Mouse (Mus musculus): ENCODE measurements around the gene Zmat5. TPM values are rescaled to one million over a fixed set of nuclear protein-coding genes. Genes with fewer than 3 reads are reported as not detected.
A peak's percentile ranks its signal among the peaks of the same experiment; 100 is the strongest.

Gene Zmat5
- polyA plus RNA-seq, 1 experiment from 2014 or later, result 31.0 TPM

GRCm38 (mm10) chr11:4716530-4717236 is 12.2 kb downstream of the Zmat5 start:
- WGBS (ENCODE audit: insufficient replicate concordance), result 73% methylated on average over 5 of the region's 5 CpGs

GRCm38 (mm10) chr11:4718548-4718947 is 14.1 kb downstream of the Zmat5 start:
- no peak for ATAC-seq (ENCODE audit: low read depth)
- H3K4me3 ChIP-seq (replicated peaks), result no peak overlapping the region
- DNase-seq, result no peak
- H3K4me1 ChIP-seq (replicated peaks), result peaks cover 9% of the 10 kb centered on the region; the same call in 1 of the 2 replicates
- H3K9ac ChIP-seq, result 0 out of 2 replicates have a peak overlapping the region, but pooled peaks have one; percentile 5
- H3K4me2 ChIP-seq, result no peak overlapping the region
- no peaks in the 10 kb centered on the region for H3K27me3 ChIP-seq
- no peak overlapping the region for H3K27ac ChIP-seq
- no peaks in the 10 kb centered on the region for H3K9me3 ChIP-seq (replicated peaks)
- H3K36me3 ChIP-seq, result 0 out of 2 replicates have a peak, but pooled peaks cover 3% of the 10 kb centered on the region
- 72% methylated on average over 5 of the region's 5 CpGs for WGBS (ENCODE audit: insufficient replicate concordance)

More at GRCm38 (mm10) chr11:4716530-4717236, 12.2 kb downstream of the Zmat5 start:
- DNase-seq, result no peak
- Histone ChIP-seq H3K4me1 (replicated peaks) (peaks cover 9% of the 10 kb centered on the region; the same call in 1 of the 2 replicates), H3K27ac (no peak overlapping the region), H3K36me3 (no peaks in the 10 kb centered on the region), H3K4me3 (replicated peaks) (no peak overlapping the region), H3K9me3 (replicated peaks) (no peaks in the 10 kb centered on the region), H3K4me2 (no peak overlapping the region), H3K9ac (no peak overlapping the region), H3K27me3 (no peaks in the 10 kb centered on the region)
- ATAC-seq (ENCODE audit: low read depth), result no peak

- no peak overlapping the region for H3K27ac ChIP-seq
- H3K36me3 ChIP-seq, result 0 out of 2 replicates have a peak, but pooled peaks cover 11% of the 10 kb centered on the region
- H3K27me3 ChIP-seq, result no peaks in the 10 kb centered on the region
- ATAC-seq (ENCODE audit: low read depth) (no peak), DNase-seq (no peak)
- no peaks in the 10 kb centered on the region for H3K9me3 ChIP-seq (replicated peaks)
- H3K4me2 ChIP-seq, result no peak overlapping the region
- peaks cover 9% of the 10 kb centered on the region; the same call in 1 of the 2 replicates for H3K4me1 ChIP-seq (replicated peaks)
- H3K4me3 ChIP-seq (replicated peaks), result no peak overlapping the region
- no peak overlapping the region for H3K9ac ChIP-seq
- WGBS (ENCODE audit: insufficient replicate concordance), result 72% methylated on average over 9 of the region's 9 CpGs
These were observed 15.5 kb downstream of the Zmat5 start for GRCm38 (mm10) chr11:4719961-4720360.

- no peak overlapping the region for H3K27ac ChIP-seq
- DNase-seq, result no peak
- no peak overlapping the region for H3K9ac ChIP-seq
- no peaks in the 10 kb centered on the region for H3K27me3 ChIP-seq
- peaks cover 9% of the 10 kb centered on the region; the same call in 1 of the 2 replicates for H3K4me1 ChIP-seq (replicated peaks)
- H3K4me2 ChIP-seq, result no peak overlapping the region
- 70% methylated on average over 11 of the region's 11 CpGs for WGBS (ENCODE audit: insufficient replicate concordance)
- 0 out of 2 replicates have a peak, but pooled peaks cover 11% of the 10 kb centered on the region for H3K36me3 ChIP-seq
- no peak overlapping the region for H3K4me3 ChIP-seq (replicated peaks)
- H3K9me3 ChIP-seq (replicated peaks), result no peaks in the 10 kb centered on the region
- no peak for ATAC-seq (ENCODE audit: low read depth)
These were observed 15.9 kb downstream of the Zmat5 start for GRCm38 (mm10) chr11:4720393-4720792.

GRCm38 (mm10) chr11:4720900-4721580 is 16.6 kb downstream of the Zmat5 start:
- no peaks in the 10 kb centered on the region for H3K27me3 ChIP-seq
- ATAC-seq (ENCODE audit: low read depth) (no peak), DNase-seq (no peak)
- WGBS (ENCODE audit: insufficient replicate concordance), result 64% methylated on average over 7 of the region's 7 CpGs
- no peak overlapping the region for H3K27ac ChIP-seq
- peaks cover 9% of the 10 kb centered on the region; the same call in 1 of the 2 replicates for H3K4me1 ChIP-seq (replicated peaks)
- H3K9ac ChIP-seq, result no peak overlapping the region
- H3K9me3 ChIP-seq (replicated peaks), result no peaks in the 10 kb centered on the region
- no peak overlapping the region for H3K4me3 ChIP-seq (replicated peaks)
- H3K4me2 ChIP-seq, result no peak overlapping the region
- H3K36me3 ChIP-seq, result 0 out of 2 replicates have a peak, but pooled peaks cover 11% of the 10 kb centered on the region

GRCm38 (mm10) chr11:4721728-4722127 is 17.2 kb downstream of the Zmat5 start:
- Histone ChIP-seq H3K9ac (no peak overlapping the region), H3K4me1 (replicated peaks) (peaks cover 9% of the 10 kb centered on the region; the same call in 1 of the 2 replicates), H3K36me3 (0 out of 2 replicates have a peak, but pooled peaks cover 11% of the 10 kb centered on the region), H3K27me3 (no peaks in the 10 kb centered on the region), H3K4me3 (replicated peaks) (no peak overlapping the region), H3K9me3 (replicated peaks) (no peaks in the 10 kb centered on the region), H3K4me2 (no peak overlapping the region), H3K27ac (no peak overlapping the region)
- DNase-seq (no peak), ATAC-seq (ENCODE audit: low read depth) (no peak)
- WGBS (ENCODE audit: insufficient replicate concordance), result 82% methylated on average over 8 of the region's 8 CpGs

- H3K4me3 ChIP-seq (replicated peaks), result no peak overlapping the region
- H3K4me1 ChIP-seq (replicated peaks), result no peaks in the 10 kb centered on the region
- WGBS (ENCODE audit: insufficient replicate concordance), result 52% methylated on average over 12 of the region's 12 CpGs
- H3K36me3 ChIP-seq, result 0 out of 2 replicates have a peak, but pooled peaks cover under 1% of the 10 kb centered on the region
- no peak overlapping the region for H3K27ac ChIP-seq
- H3K4me2 ChIP-seq, result no peak overlapping the region
- no peaks in the 10 kb centered on the region for H3K9me3 ChIP-seq (replicated peaks)
- H3K9ac ChIP-seq, result no peak overlapping the region
- ATAC-seq (ENCODE audit: low read depth), result peak; percentile 11; the same call in 1 of the 2 replicates
- DNase-seq, result no peak
- no peaks in the 10 kb centered on the region for H3K27me3 ChIP-seq
These were observed 25.1 kb downstream of the Zmat5 start for GRCm38 (mm10) chr11:4729603-4730002.

GRCm38 (mm10) chr11:4730096-4730495 is 25.6 kb downstream of the Zmat5 start:
- no peaks in the 10 kb centered on the region for H3K4me1 ChIP-seq (replicated peaks)
- DNase-seq (no peak), ATAC-seq (ENCODE audit: low read depth) (no peak)
- no peaks in the 10 kb centered on the region for H3K27me3 ChIP-seq
- no peaks in the 10 kb centered on the region for H3K36me3 ChIP-seq
- no peaks in the 10 kb centered on the region for H3K9me3 ChIP-seq (replicated peaks)
- WGBS (ENCODE audit: insufficient replicate concordance), result 72% methylated on average over 6 of the region's 6 CpGs
- no peak overlapping the region for H3K4me2 ChIP-seq
- H3K27ac ChIP-seq, result no peak overlapping the region
- no peak overlapping the region for H3K9ac ChIP-seq
- H3K4me3 ChIP-seq (replicated peaks), result no peak overlapping the region

GRCm38 (mm10) chr11:4730913-4731312 is 26.4 kb downstream of the Zmat5 start:
- Histone ChIP-seq H3K9ac (no peak overlapping the region), H3K27ac (no peak overlapping the region), H3K9me3 (replicated peaks) (no peaks in the 10 kb centered on the region), H3K4me2 (no peak overlapping the region), H3K27me3 (no peaks in the 10 kb centered on the region), H3K4me3 (replicated peaks) (no peak overlapping the region), H3K4me1 (replicated peaks) (no peaks in the 10 kb centered on the region), H3K36me3 (no peaks in the 10 kb centered on the region)
- 70% methylated on average over 5 of the region's 5 CpGs for WGBS (ENCODE audit: insufficient replicate concordance)
- no peak for DNase-seq
- no peak for ATAC-seq (ENCODE audit: low read depth)

GRCm38 (mm10) chr11:4731781-4732180 is 27.3 kb downstream of the Zmat5 start:
- DNase-seq, result no peak
- H3K9ac ChIP-seq, result no peak overlapping the region
- H3K9me3 ChIP-seq (replicated peaks), result no peaks in the 10 kb centered on the region
- WGBS (ENCODE audit: insufficient replicate concordance), result 80% methylated on average over 7 of the region's 7 CpGs
- H3K27ac ChIP-seq, result no peak overlapping the region
- no peak overlapping the region for H3K4me3 ChIP-seq (replicated peaks)
- H3K27me3 ChIP-seq, result no peaks in the 10 kb centered on the region
- no peak for ATAC-seq (ENCODE audit: low read depth)
- H3K4me1 ChIP-seq (replicated peaks), result no peaks in the 10 kb centered on the region
- H3K36me3 ChIP-seq, result no peaks in the 10 kb centered on the region
- H3K4me2 ChIP-seq, result no peak overlapping the region

- Histone ChIP-seq H3K4me3 (replicated peaks) (no peak overlapping the region), H3K4me2 (no peak overlapping the region), H3K36me3 (no peaks in the 10 kb centered on the region), H3K9me3 (replicated peaks) (no peaks in the 10 kb centered on the region), H3K9ac (no peak overlapping the region), H3K27ac (no peak overlapping the region), H3K4me1 (replicated peaks) (no peaks in the 10 kb centered on the region), H3K27me3 (no peaks in the 10 kb centered on the region)
- DNase-seq (no peak), ATAC-seq (ENCODE audit: low read depth) (no peak)
- WGBS (ENCODE audit: insufficient replicate concordance), result 43% methylated on average over 12 of the region's 12 CpGs
These were observed 29.7 kb downstream of the Zmat5 start for GRCm38 (mm10) chr11:4734179-4734578.

All from liver, embryonic 13.5 days (tissue).